Mouse (Mus musculus): Measurements from ENCODE around the gene Gm31371.
"Not testable (repeated sequence)": the region's sequence is repeated elsewhere in the genome, so short reads cannot be mapped to it uniquely, and the experiment has no call there.

The Gm31371 gene

GRCm38 (mm10) chr8:19903092-19903491 is at the start of gene Gm31371:
Gene Gm31371 (plus strand): TSS chr8:19903392.
- not testable (repeated sequence) for DNase-seq

GRCm38 (mm10) chr8:19906425-19907055 is 3.3 kb downstream of the Gm31371 start:
- not testable (repeated sequence) for DNase-seq

- DNase-seq, result peak in 1 of 2 experiments; percentile 7
Observed at GRCm38 (mm10) chr8:19908841-19909321, 5.7 kb downstream of the Gm31371 start.

- not testable (repeated sequence) for DNase-seq
Observed at GRCm38 (mm10) chr8:19919086-19919485, 15.9 kb downstream of the Gm31371 start.

GRCm38 (mm10) chr8:19934274-19934673 is 31.1 kb downstream of the Gm31371 start:
- DNase-seq, result not testable (repeated sequence)

- peak in 1 of 2 experiments; percentile 1 for DNase-seq
Observed at GRCm38 (mm10) chr8:19935541-19936030, 32.4 kb downstream of the Gm31371 start.

- DNase-seq, result no peak
Observed at GRCm38 (mm10) chr8:19960935-19961334, 57.7 kb downstream of the Gm31371 start.

GRCm38 (mm10) chr8:19963766-19964165 is 60.6 kb downstream of the Gm31371 start:
- not testable (repeated sequence) for DNase-seq

- DNase-seq, result peak; percentile 10
Observed at GRCm38 (mm10) chr8:19968151-19968550, 65.0 kb downstream of the Gm31371 start.

GRCm38 (mm10) chr8:19975237-19975636 is 72.0 kb downstream of the Gm31371 start:
- not testable (repeated sequence) for DNase-seq

All from cerebellum, postnatal 36 days (tissue).